Comparison of ENCODE assay signal across 31 mouse cellular contexts in the genomic region with DNA sequence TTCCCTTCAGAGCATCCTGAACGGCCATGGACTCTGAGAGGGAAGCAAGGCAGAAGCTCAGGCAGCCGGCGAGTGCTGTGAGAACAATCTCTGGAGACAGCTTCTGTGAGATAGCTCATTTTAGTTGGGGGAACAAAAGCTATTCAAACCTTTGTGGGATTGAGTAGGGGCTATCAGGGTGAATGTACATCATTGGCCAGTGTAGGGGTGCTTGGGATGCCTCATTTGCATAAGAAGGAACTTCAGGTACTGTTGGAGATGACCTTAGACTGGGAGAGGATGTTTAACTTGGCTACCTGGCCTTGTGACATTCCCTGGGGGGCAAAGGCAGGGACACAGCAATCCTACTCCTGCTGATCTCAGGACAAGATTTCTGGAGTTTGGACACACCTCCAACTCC. TPM values are rescaled to one million over a fixed set of nuclear protein-coding genes. Genes with fewer than 3 reads are reported as not detected.
DNase-seq lines count a peak whose midpoint lies in the region.
"Had no signal": no experiment of that assay in that cellular context is flagged by ENCODE, and none has a peak within 500 bp of the region (broad histone marks: within the 10 kb centered on the region; RNA-seq: fewer than 3 reads in every experiment).

No protein-coding gene starts in this region.

- no peak overlapping the region for H3K27ac ChIP-seq in heart, embryonic 10.5 days
- H3K27ac ChIP-seq: embryonic facial prominence, embryonic 13.5 days; embryonic facial prominence, embryonic 15.5 days; forebrain, embryonic 10.5 days; forebrain, embryonic 12.5 days had no signal

- H3K4me1 ChIP-seq in heart, embryonic 10.5 days: no peaks in the 10 kb centered on the region
- H3K4me1 ChIP-seq: embryonic facial prominence, embryonic 13.5 days; forebrain, embryonic 10.5 days; forebrain, embryonic 12.5 days had no signal

- no peaks in the 10 kb centered on the region for H3K27me3 ChIP-seq in heart, embryonic 10.5 days (ENCODE audit: insufficient read depth, poor library complexity, severe bottlenecking)
- H3K27me3 ChIP-seq: CH12.LX; embryonic facial prominence, embryonic 13.5 days; embryonic facial prominence, embryonic 15.5 days; forebrain, embryonic 12.5 days had no signal

- no peak overlapping the region for H3K4me3 ChIP-seq in heart, embryonic 10.5 days
- H3K4me3 ChIP-seq: embryonic facial prominence, embryonic 13.5 days; embryonic facial prominence, embryonic 15.5 days; erythroblast, embryonic 14.5 days; forebrain, embryonic 10.5 days; forebrain, embryonic 12.5 days had no signal

- WGBS in heart, embryonic 10.5 days: 62% methylated on average over 3 of the region's 3 CpGs

- DNase-seq in heart, adult 11 months: peak; percentile 54
- no peak for DNase-seq in heart, embryonic 10.5 days (ENCODE audit: low spot score)
- peak; percentile 24 for DNase-seq in R1 (ENCODE audit: low read depth, low spot score)
- DNase-seq in frontal cortex, postnatal 14 days (ENCODE audit: low spot score in 2 of 2): no peak
- DNase-seq in gastrocnemius, adult 18-20 months (ENCODE audit: low spot score): no peak
- DNase-seq: adrenal gland, adult 8-10 months; adrenal gland, postnatal 14 days; adrenal gland, postnatal 36 days; B cell, adult 2 months; cerebellum, adult 11-12 months; cerebellum, adult 2 months; cerebellum, adult 9-10 months; cerebellum, postnatal 14 days; cerebellum, postnatal 36 days; embryo, embryonic 11 days had no signal

- H3K9me3 ChIP-seq in heart, embryonic 10.5 days: no peaks in the 10 kb centered on the region
- H3K9me3 ChIP-seq: embryonic facial prominence, embryonic 13.5 days; embryonic facial prominence, embryonic 15.5 days; forebrain, embryonic 10.5 days; forebrain, embryonic 12.5 days; G1E had no signal

- no peaks in the 10 kb centered on the region for H3K36me3 ChIP-seq in heart, embryonic 10.5 days
- H3K36me3 ChIP-seq: embryonic facial prominence, embryonic 13.5 days; embryonic facial prominence, embryonic 15.5 days; forebrain, embryonic 10.5 days; forebrain, embryonic 12.5 days; G1E had no signal

RNA-seq across cellular contexts. Expression of a gene that starts 2.8 kb away (rescaled TPM):
- polyA plus RNA-seq in heart, embryonic 10.5 days (2016; fragmentation: Nextera tagmentation; extraction: Ambion mirVana): not detected in 2 replicates
- total RNA-seq in gastrocnemius, adult 18-20 months (2021): not detected
- total RNA-seq: adrenal gland, adult 18-20 months; adrenal gland, adult 8-10 months; adrenal gland, postnatal 14 days; adrenal gland, postnatal 36 days; CH12.LX; common myeloid progenitor, adult 5-6 weeks had no signal
- polyA plus RNA-seq: activated CD4-positive, CD25-positive, alpha-beta regulatory T cell, adult 4 months; CD4-positive, CD25-positive, alpha-beta regulatory T cell, adult 4 months; cerebellum, adult 2 months; embryonic facial prominence, embryonic 11.5 days; embryonic facial prominence, embryonic 13.5 days; embryonic facial prominence, embryonic 15.5 days; erythroblast, embryonic 14.5 days; forebrain, embryonic 10.5 days; forebrain, embryonic 12.5 days; forebrain, embryonic 14.5 days; forebrain, embryonic 16.5 days; frontal cortex, adult 2 months; G1E; Patski had no signal

RNA-seq across cellular contexts. Expression of a gene that starts 23.9 kb away (rescaled TPM):
- 56.6 and 65.2 TPM in 2 replicates for polyA plus RNA-seq in heart, embryonic 10.5 days (2016; fragmentation: Nextera tagmentation; extraction: Ambion mirVana)
- total RNA-seq in gastrocnemius, adult 18-20 months (2021): 10 to 100 TPM; 12.9 to 13.1 TPM

Comparison
In these comparisons a context has a peak if more than half of its experiments do, and no peak if none do; other contexts are left out.
1. DNase-seq: peak in heart, adult 11 months (single experiment) and R1 (single experiment); none in heart, embryonic 10.5 days (single experiment), frontal cortex, postnatal 14 days (0 of 2) and gastrocnemius, adult 18-20 months (single experiment).